Mouse (Mus musculus): ENCODE data around the gene Ccdc174. TPM values are rescaled to one million over a fixed set of nuclear protein-coding genes. Genes with fewer than 3 reads are reported as not detected.

Gene Ccdc174
- total and polyA plus RNA-seq, 3 experiments: 13.7 to 23.5 (median 18.8) TPM

DNA sequence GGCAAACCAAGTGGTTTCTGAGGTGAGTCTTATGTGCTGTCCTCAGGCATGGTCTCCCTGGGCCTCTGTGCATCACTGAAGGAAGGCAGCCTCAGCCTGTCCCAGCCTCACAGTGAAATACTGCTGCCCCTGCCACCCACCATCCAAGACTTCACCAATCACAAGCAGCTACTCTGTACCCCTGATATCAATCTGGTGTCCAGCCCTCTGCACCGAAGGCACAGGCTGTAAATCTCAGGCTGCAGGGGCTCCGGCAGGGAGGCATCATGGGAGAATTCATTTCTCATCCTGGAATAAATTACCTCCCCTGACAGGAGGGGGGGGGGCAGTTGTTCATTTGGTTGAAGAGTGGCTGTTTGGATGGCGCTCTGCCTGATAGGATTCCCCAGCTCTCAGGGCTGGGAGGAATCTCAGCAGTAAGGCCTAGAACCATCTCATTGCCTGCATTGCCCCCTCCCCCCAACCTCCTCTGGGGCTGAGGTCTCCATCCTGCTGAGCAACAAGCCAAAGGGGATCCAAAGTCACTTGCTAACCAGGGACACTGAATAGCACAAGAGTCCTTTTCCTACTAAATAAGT is 44.9 kb upstream of the Ccdc174 start:
- H3K4me1 ChIP-seq (ENCODE audit: control insufficient read depth in 1 of 2, insufficient read depth in 2 of 2): no peaks in the 10 kb centered on the region
- H3K36me3 ChIP-seq (replicated peaks in 1 of 2; ENCODE audit: control insufficient read depth in 1 of 2, insufficient read depth in 1 of 2, low read length in 1 of 2): no peaks in the 10 kb centered on the region
- H3K9ac ChIP-seq (ENCODE audit: insufficient read depth, low read depth): no peak overlapping the region
- H3K9me3 ChIP-seq (replicated peaks; ENCODE audit: low read length): no peaks in the 10 kb centered on the region
- DNase-seq (ENCODE audit: extremely low read depth): no peak
- in situ Hi-C loops (cut with MboI; ENCODE audit: low pct_ligation_motif_present, low pct_unique_long_range_greater_than_20kb, low sequenced_read_pairs) (no loop called here), dilution Hi-C loops (cut with MboI; ENCODE audit: extremely low pct_ligation_motif_present, extremely low pct_unique_long_range_greater_than_20kb, low sequenced_read_pairs) (no loop called here)
- H3K27me3 ChIP-seq (replicated peaks): peaks cover 75% of the 10 kb centered on the region
- H3K4me2 ChIP-seq (ENCODE audit: insufficient read depth, low read depth, poor library complexity, severe bottlenecking): no peak overlapping the region
- no peaks in the 10 kb centered on the region for H3K79me2 ChIP-seq (replicated peaks; ENCODE audit: control insufficient read depth, extremely low read depth, insufficient read depth, poor library complexity, severe bottlenecking)
- no peak overlapping the region for H3K4me3 ChIP-seq (replicated peaks in 1 of 3; ENCODE audit: low read depth in 2 of 3, low read length in 2 of 3, poor library complexity in 1 of 3)
- no peak overlapping the region for H3K27ac ChIP-seq (ENCODE audit: insufficient read depth, low read depth)
- no peak for TF ChIP-seq TBP (conservative IDR thresholded peaks at IDR 0.05; ENCODE audit: low read depth, low read length)
- no peak for TF ChIP-seq ELF1 (IDR thresholded peaks at IDR 0.05; ENCODE audit: low read depth, low read length)
- no peak for TF ChIP-seq CTCF (conservative IDR thresholded peaks at IDR 0.05 in 1 of 2, IDR thresholded peaks at IDR 0.05 in 1 of 2; ENCODE audit: low read depth in 2 of 2, low read length in 2 of 2)
- no peak for TF ChIP-seq E2F4 (IDR thresholded peaks at IDR 0.05; ENCODE audit: insufficient replicate concordance, low read depth, low read length)

DNA sequence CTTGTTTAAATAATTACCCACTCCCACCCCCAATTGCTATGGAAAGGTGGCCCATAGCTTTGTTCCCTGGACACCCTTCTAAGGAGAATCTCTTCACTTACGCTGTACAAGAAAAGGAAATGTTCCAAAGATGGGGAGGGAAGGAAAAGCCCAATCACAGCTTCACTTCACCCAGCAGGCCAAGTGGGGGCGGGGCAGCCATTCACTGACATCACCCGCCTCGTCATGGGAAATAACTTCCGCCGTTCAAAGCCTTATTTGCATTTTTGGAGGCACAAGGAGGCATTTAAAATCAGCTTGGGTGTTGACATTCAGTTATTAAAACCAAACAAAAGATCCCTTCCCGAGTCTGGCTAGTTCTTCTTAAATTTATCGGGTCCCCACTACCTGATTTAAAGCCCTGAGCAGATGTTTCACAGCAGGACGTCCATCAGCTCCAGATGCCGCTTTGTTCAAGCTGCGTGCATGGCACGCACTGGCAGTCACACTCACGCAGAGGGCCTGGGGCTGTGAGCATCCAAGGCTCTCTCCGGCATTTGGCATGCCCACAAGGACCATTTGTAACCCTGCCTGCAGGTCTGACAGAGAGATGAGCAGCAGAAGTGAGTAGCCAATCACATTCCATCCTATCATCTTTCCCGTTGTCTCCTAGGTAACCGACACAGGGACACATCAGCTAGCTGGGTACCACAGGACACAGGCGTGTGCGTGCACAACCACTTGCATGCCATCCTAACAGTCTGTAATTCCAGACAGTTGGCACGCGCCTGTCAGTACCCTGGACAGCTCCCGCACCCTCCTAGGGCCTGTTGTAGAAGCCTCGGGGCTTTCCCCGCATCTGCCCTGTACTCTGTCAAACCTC is 38.6 kb upstream of the Ccdc174 start:
- peaks cover 4 to 16% of the 10 kb centered on the region in 2 experiments for H3K4me1 ChIP-seq (ENCODE audit: control insufficient read depth in 1 of 2, insufficient read depth in 2 of 2)
- H3K36me3 ChIP-seq (replicated peaks in 1 of 2; ENCODE audit: control insufficient read depth in 1 of 2, insufficient read depth in 1 of 2, low read length in 1 of 2): no peaks in the 10 kb centered on the region

DNA sequence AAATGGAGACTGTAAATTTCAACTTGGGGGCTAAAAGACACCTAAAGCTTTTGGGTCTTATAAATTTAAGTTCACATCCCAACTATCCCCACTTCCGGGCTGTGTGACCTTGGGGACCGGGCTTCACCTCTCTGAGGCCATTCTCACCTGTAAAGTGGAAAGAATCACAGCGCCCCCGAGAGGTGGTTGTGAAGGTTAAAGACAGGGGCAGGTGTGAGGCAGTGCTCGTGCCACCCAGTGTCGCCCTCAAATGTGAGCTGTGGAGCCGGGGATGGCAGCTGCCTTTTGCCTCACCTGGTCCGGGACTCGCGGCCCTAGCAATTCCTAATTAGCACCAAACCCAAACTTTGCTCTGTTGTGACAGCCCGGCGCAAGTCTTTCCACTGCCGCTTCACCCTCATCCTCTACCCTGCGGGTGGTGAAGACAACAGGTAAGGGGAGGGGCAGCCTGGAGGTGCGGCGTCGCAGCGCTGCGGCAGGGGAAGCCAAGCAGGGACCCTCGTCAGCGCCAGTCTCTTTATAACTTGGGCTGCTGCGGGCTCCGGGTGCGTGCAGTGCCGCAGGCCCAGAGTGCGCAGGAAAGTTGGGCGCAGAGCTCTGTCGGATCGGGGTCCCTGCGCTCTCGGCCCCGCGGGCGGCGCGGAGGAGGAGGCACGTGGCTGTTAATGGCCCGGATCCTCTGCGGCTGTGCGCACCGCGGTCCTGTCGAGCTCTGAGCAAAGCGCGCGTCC is 34.8 kb upstream of the Ccdc174 start:
- H3K9ac ChIP-seq (ENCODE audit: insufficient read depth, low read depth): no peak overlapping the region
- peaks cover 84% of the 10 kb centered on the region for H3K27me3 ChIP-seq (replicated peaks)
- no peak for TF ChIP-seq CHD1 (IDR thresholded peaks at IDR 0.05; ENCODE audit: low read depth, low read length)
- no peak for TF ChIP-seq MYC (IDR thresholded peaks at IDR 0.05; ENCODE audit: low read depth, low read length)
- TF ChIP-seq TCF12 (IDR thresholded peaks at IDR 0.05; ENCODE audit: low read depth, low read length): no peak
- no peak for TF ChIP-seq GABPA (IDR thresholded peaks at IDR 0.05; ENCODE audit: insufficient replicate concordance, low read depth, low read length)
- TF ChIP-seq IRF4 (IDR thresholded peaks at IDR 0.05; ENCODE audit: low read depth, low read length): no peak
- TF ChIP-seq POLR2AphosphoS2 (IDR thresholded peaks at IDR 0.05; ENCODE audit: low read depth, low read length): no peak
- no peak for TF ChIP-seq MAFK (IDR thresholded peaks at IDR 0.05; ENCODE audit: insufficient replicate concordance, low read length)
- TF ChIP-seq MAX (IDR thresholded peaks at IDR 0.05; ENCODE audit: low read length): no peak
- no peak for TF ChIP-seq CTCF (conservative IDR thresholded peaks at IDR 0.05 in 1 of 2, IDR thresholded peaks at IDR 0.05 in 1 of 2; ENCODE audit: low read depth in 2 of 2, low read length in 2 of 2)
- no peak for TF ChIP-seq HCFC1 (IDR thresholded peaks at IDR 0.05; ENCODE audit: low read depth, low read length)
- TF ChIP-seq CHD2 (IDR thresholded peaks at IDR 0.05; ENCODE audit: low read length): no peak
- no peak overlapping the region for H3K27ac ChIP-seq (ENCODE audit: insufficient read depth, low read depth)
- H3K4me1 ChIP-seq (ENCODE audit: control insufficient read depth in 1 of 2, insufficient read depth in 2 of 2): peaks cover 4 to 16% of the 10 kb centered on the region in 2 experiments
- H3K9me3 ChIP-seq (replicated peaks; ENCODE audit: low read length): no peaks in the 10 kb centered on the region
- H3K4me3 ChIP-seq (replicated peaks in 1 of 3; ENCODE audit: low read depth in 2 of 3, low read length in 2 of 3, poor library complexity in 1 of 3): no peak overlapping the region
- H3K4me2 ChIP-seq (ENCODE audit: insufficient read depth, low read depth, poor library complexity, severe bottlenecking): no peak overlapping the region
- H3K79me2 ChIP-seq (replicated peaks; ENCODE audit: control insufficient read depth, extremely low read depth, insufficient read depth, poor library complexity, severe bottlenecking): no peaks in the 10 kb centered on the region
- H3K36me3 ChIP-seq (replicated peaks in 1 of 2; ENCODE audit: control insufficient read depth in 1 of 2, insufficient read depth in 1 of 2, low read length in 1 of 2): no peaks in the 10 kb centered on the region
- no peak for DNase-seq (ENCODE audit: extremely low read depth)
- dilution Hi-C loops (cut with MboI; ENCODE audit: extremely low pct_ligation_motif_present, extremely low pct_unique_long_range_greater_than_20kb, low sequenced_read_pairs): no loop called here
- in situ Hi-C loops (cut with MboI; ENCODE audit: low pct_ligation_motif_present, low pct_unique_long_range_greater_than_20kb, low sequenced_read_pairs): no loop called here

More for the DNA sequence above, 38.6 kb upstream of the Ccdc174 start:
- in situ Hi-C loops (cut with MboI; ENCODE audit: low pct_ligation_motif_present, low pct_unique_long_range_greater_than_20kb, low sequenced_read_pairs): no loop called here
- DNase-seq (ENCODE audit: extremely low read depth): peak; percentile 66
- Histone ChIP-seq H3K9me3 (replicated peaks; ENCODE audit: low read length) (no peaks in the 10 kb centered on the region), H3K27ac (ENCODE audit: insufficient read depth, low read depth) (no peak overlapping the region), H3K4me2 (ENCODE audit: insufficient read depth, low read depth, poor library complexity, severe bottlenecking) (peak overlapping the region; percentile 64), H3K79me2 (replicated peaks; ENCODE audit: control insufficient read depth, extremely low read depth, insufficient read depth, poor library complexity, severe bottlenecking) (no peaks in the 10 kb centered on the region), H3K9ac (ENCODE audit: insufficient read depth, low read depth) (no peak overlapping the region), H3K4me3 (replicated peaks in 1 of 3; ENCODE audit: low read depth in 2 of 3, low read length in 2 of 3, poor library complexity in 1 of 3) (peak overlapping the region in 1 of 3 experiments; percentile 23), H3K27me3 (replicated peaks) (peaks cover 76% of the 10 kb centered on the region)
- TF ChIP-seq BHLHE40 (IDR thresholded peaks at IDR 0.05; ENCODE audit: low read depth, low read length): peak; percentile 85
- peak; percentile 71 for TF ChIP-seq CHD2 (IDR thresholded peaks at IDR 0.05; ENCODE audit: low read length)
- TF ChIP-seq HCFC1 (IDR thresholded peaks at IDR 0.05; ENCODE audit: low read depth, low read length): no peak
- no peak for TF ChIP-seq EP300 (IDR thresholded peaks at IDR 0.05; ENCODE audit: low read length)
- peak; percentile 47; the same call in 1 of the 2 replicates for TF ChIP-seq MAX (IDR thresholded peaks at IDR 0.05; ENCODE audit: low read length)
- TF ChIP-seq ETS1 (conservative IDR thresholded peaks at IDR 0.05; ENCODE audit: low read depth, low read length): no peak
- TF ChIP-seq TBP (conservative IDR thresholded peaks at IDR 0.05; ENCODE audit: low read depth, low read length): no peak
- TF ChIP-seq MYC (IDR thresholded peaks at IDR 0.05; ENCODE audit: low read depth, low read length): 0 out of 2 replicates have a peak, but pooled peaks have one; percentile 46
- 0 out of 2 replicates have a peak, but pooled peaks have one; percentile 29 for TF ChIP-seq ELF1 (IDR thresholded peaks at IDR 0.05; ENCODE audit: low read depth, low read length)
- TF ChIP-seq USF1 (IDR thresholded peaks at IDR 0.05; ENCODE audit: low read depth, low read length): no peak
- TF ChIP-seq SIN3A (IDR thresholded peaks at IDR 0.05; ENCODE audit: low read length): peak; percentile 91
- TF ChIP-seq MAZ (IDR thresholded peaks at IDR 0.05; ENCODE audit: low read depth, low read length): no peak
- peak; percentile 95 for TF ChIP-seq MXI1 (IDR thresholded peaks at IDR 0.05; ENCODE audit: low read depth, low read length)
- dilution Hi-C loops (cut with MboI; ENCODE audit: extremely low pct_ligation_motif_present, extremely low pct_unique_long_range_greater_than_20kb, low sequenced_read_pairs): no loop called here

Measured in CH12.LX (cell line).